9 mouse cellular contexts compared by ENCODE assay signal in genomic region chr2:66799676-66800249, GRCm38 (mm10). TPM values are rescaled to one million over a fixed set of nuclear protein-coding genes. Genes with fewer than 3 reads are reported as not detected.
DNase-seq lines count a peak whose midpoint lies in the region; ATAC-seq and TF ChIP-seq lines count a peak whose summit lies in the region.
"Had no signal": no experiment of that assay in that cellular context is flagged by ENCODE, and none has a peak within 500 bp of the region (broad histone marks: within the 10 kb centered on the region; RNA-seq: fewer than 3 reads in every experiment).

No protein-coding gene starts in this region.

- dilution Hi-C loops in CH12.LX (cut with MboI; ENCODE audit: extremely low pct_ligation_motif_present, extremely low pct_unique_long_range_greater_than_20kb, low sequenced_read_pairs) = no loop called here

- in situ Hi-C loops in CH12.LX (cut with MboI; ENCODE audit: low pct_ligation_motif_present, low pct_unique_long_range_greater_than_20kb, low sequenced_read_pairs) = no loop called here

- H3K27me3 ChIP-seq in kidney, adult 2 months (replicated peaks; ENCODE audit: control insufficient read depth, insufficient read depth, low read length) = no peaks in the 10 kb centered on the region; the same call in 1 of the 2 replicates
- H3K27me3 ChIP-seq in CH12.LX (replicated peaks) = no peaks in the 10 kb centered on the region
- H3K27me3 ChIP-seq in hindbrain, postnatal 0 days (ENCODE audit: insufficient read depth, low read length) = no peaks in the 10 kb centered on the region
- H3K27me3 ChIP-seq: heart, embryonic 15.5 days had no signal

- no peak for TF ChIP-seq EP300 in CH12.LX (IDR thresholded peaks at IDR 0.05; ENCODE audit: low read length)

- no peaks in the 10 kb centered on the region for H3K4me1 ChIP-seq in kidney, adult 2 months (ENCODE audit: control insufficient read depth, insufficient read depth, low read length)
- H3K4me1 ChIP-seq in CH12.LX (ENCODE audit: control insufficient read depth in 1 of 2, insufficient read depth in 2 of 2) = no peaks in the 10 kb centered on the region
- H3K4me1 ChIP-seq in hindbrain, postnatal 0 days (ENCODE audit: insufficient read depth, low read length) = no peaks in the 10 kb centered on the region

- H3K4me2 ChIP-seq in CH12.LX (ENCODE audit: insufficient read depth, low read depth, poor library complexity, severe bottlenecking) = no peak overlapping the region
- no peak overlapping the region for H3K4me2 ChIP-seq in hindbrain, postnatal 0 days (ENCODE audit: low read depth, low read length)
- H3K4me2 ChIP-seq: heart, embryonic 15.5 days had no signal

- peak; percentile 19 for DNase-seq in kidney, adult 2 months
- no peak for DNase-seq in kidney, adult 8-10 months
- no peak for DNase-seq in CH12.LX (ENCODE audit: extremely low read depth)
- DNase-seq in brain, adult 2 months (ENCODE audit: low read depth, low spot score) = peak; percentile 55
- peak; percentile 75 for DNase-seq in hindbrain, postnatal 0 days (ENCODE audit: low spot score)
- DNase-seq in urinary bladder, adult 2 months (ENCODE audit: low spot score) = no peak
- no peak for DNase-seq in urinary bladder, postnatal 10 days (ENCODE audit: low spot score)
- no peak for DNase-seq in testis, postnatal 10 days (ENCODE audit: low spot score)

- TF ChIP-seq CTCF in kidney, adult 2 months (conservative IDR thresholded peaks at IDR 0.05; ENCODE audit: insufficient read depth, insufficient read length, low read depth, low read length) = no peak
- TF ChIP-seq CTCF in CH12.LX (conservative IDR thresholded peaks at IDR 0.05 in 1 of 2, IDR thresholded peaks at IDR 0.05 in 1 of 2; ENCODE audit: low read depth in 2 of 2, low read length in 2 of 2) = peak in 1 of 2 experiments; percentile 24; a peak in 1 of 4 replicates
- peak; percentile 74 for TF ChIP-seq CTCF in hindbrain, postnatal 0 days (IDR thresholded peaks at IDR 0.05; ENCODE audit: low read depth)

- H3K9ac ChIP-seq in CH12.LX (ENCODE audit: insufficient read depth, low read depth) = no peak overlapping the region
- no peak overlapping the region for H3K9ac ChIP-seq in hindbrain, postnatal 0 days (replicated peaks; ENCODE audit: low read length)
- H3K9ac ChIP-seq: heart, embryonic 15.5 days had no signal

- peaks cover 26% of the 10 kb centered on the region for H3K9me3 ChIP-seq in CH12.LX (replicated peaks; ENCODE audit: low read length)
- H3K9me3 ChIP-seq in hindbrain, postnatal 0 days (ENCODE audit: low read length) = no peaks in the 10 kb centered on the region
- H3K9me3 ChIP-seq: heart, embryonic 15.5 days had no signal

- H3K27ac ChIP-seq in kidney, adult 2 months (ENCODE audit: insufficient read depth, low read depth, low read length) = no peak overlapping the region
- no peak overlapping the region for H3K27ac ChIP-seq in CH12.LX (ENCODE audit: insufficient read depth, low read depth)
- H3K27ac ChIP-seq in hindbrain, postnatal 0 days = no peak overlapping the region
- H3K27ac ChIP-seq: heart, embryonic 15.5 days had no signal

- 40% methylated on average over 4 of the region's 4 CpGs for WGBS in kidney, adult 2 months
- WGBS in hindbrain, postnatal 0 days = 46% methylated on average over 4 of the region's 4 CpGs

- H3K36me3 ChIP-seq in kidney, adult 2 months (ENCODE audit: control insufficient read depth, insufficient read depth, low read length) = no peaks in the 10 kb centered on the region
- H3K36me3 ChIP-seq in CH12.LX (replicated peaks in 1 of 2; ENCODE audit: control insufficient read depth in 1 of 2, insufficient read depth in 1 of 2, low read length in 1 of 2) = no peaks in the 10 kb centered on the region
- no peaks in the 10 kb centered on the region for H3K36me3 ChIP-seq in hindbrain, postnatal 0 days (ENCODE audit: insufficient read depth, low read length)
- H3K36me3 ChIP-seq: heart, embryonic 15.5 days had no signal

- H3K4me3 ChIP-seq in kidney, adult 2 months (ENCODE audit: insufficient read depth, low read depth, low read length) = no peak overlapping the region
- no peak overlapping the region for H3K4me3 ChIP-seq in CH12.LX (replicated peaks in 1 of 3; ENCODE audit: low read depth in 2 of 3, low read length in 2 of 3, poor library complexity in 1 of 3)
- H3K4me3 ChIP-seq in hindbrain, postnatal 0 days (ENCODE audit: low read length) = no peak overlapping the region
- H3K4me3 ChIP-seq: heart, embryonic 15.5 days had no signal

- ATAC-seq in hindbrain, postnatal 0 days = peak; percentile 61

- no peaks in the 10 kb centered on the region for H3K79me2 ChIP-seq in CH12.LX (replicated peaks; ENCODE audit: control insufficient read depth, extremely low read depth, insufficient read depth, poor library complexity, severe bottlenecking)

- no peak for TF ChIP-seq POLR2A in kidney, adult 2 months (IDR thresholded peaks at IDR 0.05; ENCODE audit: low read depth, low read length)
- no peak for TF ChIP-seq POLR2A in CH12.LX (IDR thresholded peaks at IDR 0.05; ENCODE audit: low read depth, low read length)

- peak; percentile 8 for TF ChIP-seq RAD21 in CH12.LX (IDR thresholded peaks at IDR 0.05; ENCODE audit: low read depth, low read length)

TF ChIP-seq in CH12.LX, 34 proteins besides CTCF, POLR2A, EP300 and RAD21:
- TF ChIP-seq PAX5 (IDR thresholded peaks at IDR 0.05; ENCODE audit: low read length) (no peak), USF2 (conservative IDR thresholded peaks at IDR 0.05; ENCODE audit: low read depth, low read length) (no peak), GABPA (IDR thresholded peaks at IDR 0.05; ENCODE audit: insufficient replicate concordance, low read depth, low read length) (no peak), IRF4 (IDR thresholded peaks at IDR 0.05; ENCODE audit: low read depth, low read length) (no peak), SIN3A (IDR thresholded peaks at IDR 0.05; ENCODE audit: low read length) (no peak), USF1 (IDR thresholded peaks at IDR 0.05; ENCODE audit: low read depth, low read length) (no peak), TBP (conservative IDR thresholded peaks at IDR 0.05; ENCODE audit: low read depth, low read length) (no peak), TCF12 (IDR thresholded peaks at IDR 0.05; ENCODE audit: low read depth, low read length) (no peak), MAFK (IDR thresholded peaks at IDR 0.05; ENCODE audit: insufficient replicate concordance, low read length) (no peak)
TF ChIP-seq in CH12.LX: peak in this region for 0.

RNA-seq across cellular contexts. Expression of gene Scn7a, which starts 15.0 kb away (rescaled TPM):
- polyA plus RNA-seq in kidney, adult 2 months (2012; rRNA removed) = 1.0 and 1.1 TPM in 2 replicates
- total RNA-seq in CH12.LX (2012; rRNA removed) (not detected in 2 replicates), CH12.LX (2014; rRNA removed) (not detected in 2 replicates)
- not detected in 2 replicates for polyA plus RNA-seq in CH12.LX (2012; ENCODE audit: insufficient read length, low read depth)
- total RNA-seq in hindbrain, postnatal 0 days (2014; rRNA removed) = 0.29 and 0.47 TPM in 2 replicates
- polyA plus RNA-seq in hindbrain, postnatal 0 days (2015; fragmentation: Nextera tagmentation; extraction: Ambion mirVana) = 0.31 and 0.33 TPM in 2 replicates
- 15.6 and 18.5 TPM in 2 replicates for polyA plus RNA-seq in urinary bladder, adult 2 months (2012; rRNA removed)

Comparison
In these comparisons a context has a peak if more than half of its experiments do, and no peak if none do; other contexts are left out.
1. DNase-seq: peak in kidney, adult 2 months (single experiment), brain, adult 2 months (single experiment) and hindbrain, postnatal 0 days (single experiment); none in kidney, adult 8-10 months (0 of 2), CH12.LX (single experiment), urinary bladder, adult 2 months (single experiment), urinary bladder, postnatal 10 days (single experiment) and testis, postnatal 10 days (single experiment).